Mouse (Mus musculus) heart, adult 8-10 months (tissue): ENCODE results near the gene Agmat. TPM values are rescaled to one million over a fixed set of nuclear protein-coding genes. Genes with fewer than 3 reads are reported as not detected.
A peak's percentile ranks its signal among the peaks of the same experiment; 100 is the strongest.

Source experiments
- DNase-seq: peaks from one replicate; pipeline ENCODE4 v3.0.0; 2022; ENCODE audit warnings: low spot score
- total RNA-seq, 4 experiments: library from RNA; stranded (reverse); gene quantifications; 2 replicates each; pipeline ENCODE4 v1.2.4; 2022

Gene Agmat
- total RNA-seq, 4 experiments from 2014 or later: 0.44 to 0.66 (median 0.63) TPM; not detected in 1

DNA sequence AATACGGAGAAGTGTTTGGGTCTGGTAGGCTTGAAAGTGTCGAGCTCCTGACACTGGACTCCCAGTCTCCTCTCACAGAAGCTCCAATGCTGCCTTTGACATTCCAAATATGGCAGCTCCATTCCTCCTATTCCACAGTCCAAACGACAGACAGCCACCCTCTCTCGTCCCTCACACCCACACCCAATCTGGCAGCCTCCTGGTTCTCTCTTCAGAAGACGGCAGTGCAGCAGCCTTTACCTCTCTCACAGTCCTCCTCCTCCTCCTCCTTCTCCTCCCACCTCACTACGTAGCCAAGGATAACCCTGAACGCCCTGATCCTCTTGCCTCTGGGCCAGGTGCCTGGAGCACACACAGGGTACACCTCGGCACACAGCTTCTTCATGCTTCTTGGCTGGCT, 33.4 kb downstream of the Agmat start:
- DNase-seq: no peak

DNA sequence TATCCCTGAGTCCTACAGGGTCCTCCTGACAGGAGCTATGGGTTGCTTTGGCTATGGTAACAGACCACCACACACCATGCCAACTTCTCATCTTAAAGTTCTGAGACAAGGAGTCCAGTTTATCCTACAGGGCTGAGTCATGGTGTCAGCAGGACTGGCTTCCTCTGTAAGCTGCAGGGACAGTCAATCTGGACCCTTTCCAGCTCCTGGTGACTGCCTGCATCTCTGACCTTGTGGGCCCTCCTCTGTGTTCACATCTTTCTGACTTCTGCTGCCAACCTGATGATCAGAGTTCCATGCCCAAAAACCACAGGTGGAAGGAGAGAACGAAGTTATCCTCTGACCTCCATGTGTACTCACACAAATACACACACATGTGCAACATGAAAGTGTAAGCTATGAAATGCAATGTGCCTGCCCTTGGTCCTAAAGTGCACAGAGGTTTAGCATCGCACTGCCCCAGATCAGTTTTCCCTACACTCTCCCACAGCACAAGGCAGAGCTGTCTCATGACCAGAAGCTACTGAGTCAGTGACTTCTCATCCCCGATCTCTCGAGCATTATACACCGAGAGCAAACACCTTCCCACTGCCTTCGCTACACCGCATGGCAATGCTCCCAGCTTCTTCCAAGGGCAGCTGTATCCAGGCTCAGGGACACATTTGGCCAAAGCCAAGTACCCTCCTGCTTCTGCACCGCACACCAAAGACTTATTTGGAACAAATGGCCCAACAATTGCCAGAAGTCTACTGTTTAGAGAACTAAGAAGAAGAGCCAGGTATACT, 34.9 kb downstream of the Agmat start:
- no peak for DNase-seq

DNA sequence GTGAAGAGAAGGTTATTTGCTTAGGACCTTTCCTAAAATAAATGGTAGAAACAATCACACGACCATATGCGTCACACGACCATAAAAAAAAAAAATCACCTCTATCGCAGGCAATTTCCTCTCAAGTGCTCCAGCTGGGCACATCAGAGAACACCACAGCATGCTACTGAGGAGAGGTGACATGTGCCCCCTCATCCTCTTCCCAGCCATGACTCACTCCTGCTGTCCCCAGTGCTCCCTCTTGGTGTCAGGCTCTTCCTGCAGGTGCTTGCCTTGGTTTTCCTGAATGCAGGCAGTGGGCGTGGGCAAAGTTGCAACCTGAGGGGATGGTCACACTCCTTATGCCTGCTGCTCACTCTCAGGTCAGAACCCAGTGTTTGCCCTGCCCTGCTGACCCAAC, 38.4 kb downstream of the Agmat start:
- no peak for DNase-seq

DNA sequence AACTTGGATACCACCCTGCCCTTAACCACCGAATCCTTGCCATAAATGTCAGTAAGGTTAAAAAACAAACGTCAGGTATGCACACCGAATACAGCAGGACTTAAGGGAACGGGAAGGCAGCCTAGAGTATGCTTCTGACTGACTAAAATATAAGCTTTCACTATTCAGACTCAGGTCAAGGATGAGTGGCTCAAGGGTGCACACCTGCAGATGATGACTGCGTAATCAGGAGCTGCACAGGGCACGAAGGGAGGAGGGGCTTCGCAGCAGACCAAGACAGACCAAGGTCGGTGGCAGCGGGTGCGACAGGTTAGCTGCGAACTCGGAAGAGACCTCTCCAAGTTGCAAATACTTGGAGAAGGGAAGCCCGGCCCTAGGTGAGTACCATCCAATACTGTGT, 39.7 kb downstream of the Agmat start:
- no peak for DNase-seq

DNA sequence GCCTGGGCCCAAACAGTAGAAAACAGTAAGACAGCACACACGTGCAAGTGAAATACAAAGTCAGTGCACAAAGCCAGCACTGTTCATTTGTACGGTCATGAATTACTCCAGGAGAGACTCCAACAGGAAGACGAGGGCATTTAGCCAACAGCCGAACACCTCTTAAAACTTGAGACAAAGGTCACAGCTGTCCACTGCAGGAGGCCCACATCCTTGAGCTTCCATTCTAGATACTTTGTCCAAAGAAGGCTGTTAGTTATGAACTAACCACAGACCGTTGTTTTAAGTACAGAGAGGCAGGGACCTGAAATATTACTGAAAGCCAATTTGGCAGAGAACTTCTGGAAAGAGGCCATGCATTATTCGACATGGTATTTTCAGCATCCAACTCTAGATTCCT, 40.6 kb downstream of the Agmat start:
- no peak for DNase-seq

DNA sequence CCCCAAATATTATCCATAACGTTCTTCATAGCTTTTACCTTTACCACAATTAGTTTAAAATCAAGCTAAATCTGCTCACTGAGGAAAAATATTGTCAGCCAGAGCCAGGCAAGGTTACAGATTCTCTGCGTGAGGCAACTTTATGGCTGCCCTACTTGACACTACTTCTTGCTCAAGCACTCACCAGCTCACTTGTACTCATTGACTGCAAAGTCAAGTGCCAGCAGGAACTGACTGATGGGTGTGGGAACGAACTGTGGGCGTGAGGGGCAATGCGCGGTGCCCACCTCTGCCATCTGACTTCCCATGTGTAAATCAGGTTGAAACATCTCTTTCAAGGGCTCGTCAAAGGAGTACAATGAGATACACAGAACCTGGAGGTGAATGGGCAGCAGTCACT, 41.0 kb downstream of the Agmat start:
- DNase-seq: no peak

DNA sequence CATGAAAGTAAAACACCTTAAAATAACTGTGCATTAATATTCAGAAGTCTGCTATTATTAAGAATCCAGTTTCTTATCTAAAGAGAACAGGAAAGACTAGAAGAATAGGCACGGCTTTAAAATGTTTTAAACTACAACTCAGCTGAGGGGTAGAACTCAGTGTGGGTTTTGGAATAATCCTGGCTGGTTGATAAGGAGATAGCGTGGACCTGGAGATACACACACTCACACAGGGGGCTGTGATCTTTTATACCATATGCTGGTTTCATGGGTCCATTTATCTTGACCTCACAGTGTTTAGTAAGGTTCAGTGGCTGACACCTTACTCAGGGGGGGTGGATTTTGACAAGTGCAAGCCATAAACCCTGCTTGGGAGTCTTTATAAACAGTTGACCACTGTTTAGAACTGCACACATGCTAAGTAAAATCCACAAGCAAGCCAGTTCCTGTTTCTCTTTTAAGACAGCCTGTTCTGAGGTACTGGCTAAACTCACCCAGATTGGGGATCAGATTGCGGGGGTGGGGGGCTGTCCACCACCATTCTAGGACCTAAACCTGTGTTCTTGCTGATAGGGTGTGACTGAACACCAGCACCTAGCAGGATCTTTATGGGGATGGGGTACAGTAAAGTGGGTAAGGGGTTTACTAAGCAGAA, 43.2 kb downstream of the Agmat start:
- no peak for DNase-seq

DNA sequence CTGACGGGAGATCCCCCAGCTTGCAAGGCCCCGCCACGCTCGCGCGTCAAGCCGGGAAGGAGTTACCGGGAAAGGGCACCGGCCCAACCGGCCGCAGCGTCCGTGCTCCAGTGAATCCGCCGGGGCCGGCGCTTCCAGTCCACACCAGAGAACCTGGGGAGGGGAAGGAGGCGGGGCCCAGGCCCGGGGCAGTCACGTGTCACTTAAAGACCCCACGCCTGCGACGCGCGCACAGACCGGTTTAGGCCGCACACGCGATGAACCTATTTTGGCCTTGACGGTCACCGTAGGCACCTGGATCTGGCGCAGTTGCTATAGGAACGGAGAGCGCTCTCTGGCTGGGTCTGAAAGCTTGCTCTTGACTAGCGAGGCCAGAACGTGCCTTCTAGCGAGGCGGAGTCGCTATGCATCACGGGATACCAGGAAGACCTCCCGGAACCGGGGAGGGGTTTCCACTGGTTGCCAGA, 44.1 kb downstream of the Agmat start, which contains the start of gene Dnajc16:
Gene Dnajc16 (minus strand): TSS at position 408 of the 467 bp plus-strand sequence.
- DNase-seq: peak; percentile 99

DNA sequence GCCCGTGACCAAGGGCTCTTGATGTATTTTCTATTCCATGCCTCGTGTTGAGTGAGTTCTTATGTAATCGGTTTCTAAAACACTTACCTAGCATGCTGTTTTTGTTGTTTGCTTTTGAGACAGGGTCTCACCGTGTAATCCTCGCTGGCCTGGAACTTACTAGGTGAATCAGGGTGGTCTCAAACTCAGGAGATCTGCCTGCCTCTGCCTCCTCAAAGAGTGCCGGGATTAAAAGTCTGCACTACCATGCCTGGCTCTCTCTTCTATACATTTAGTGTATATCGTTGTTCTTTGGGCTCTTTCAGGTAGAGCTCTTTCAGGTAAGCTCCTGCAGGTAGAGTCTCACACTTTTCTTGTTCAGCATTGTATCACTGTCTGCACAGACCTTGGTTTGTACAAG, 45.0 kb downstream of the Agmat start:
- no peak for DNase-seq

DNA sequence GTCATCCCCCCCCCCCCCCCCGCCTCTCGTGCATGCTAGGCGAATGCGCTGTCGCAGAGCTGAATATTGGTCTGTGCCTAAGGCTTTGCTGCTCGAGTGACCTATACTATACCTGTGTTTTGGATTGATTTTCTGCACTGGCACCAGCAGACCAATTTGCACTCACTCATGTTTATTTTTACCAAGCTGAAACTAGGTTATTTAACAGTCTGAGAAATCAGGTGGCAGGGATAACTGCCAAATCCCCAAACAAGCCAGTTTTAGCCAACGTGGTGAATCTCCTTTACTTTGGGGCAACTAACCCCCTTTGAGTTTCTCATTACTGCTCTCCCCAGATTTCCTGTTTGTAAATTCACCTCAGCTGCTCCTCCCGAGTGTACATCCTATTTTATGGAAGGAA, 45.5 kb downstream of the Agmat start:
- no peak for DNase-seq

DNA sequence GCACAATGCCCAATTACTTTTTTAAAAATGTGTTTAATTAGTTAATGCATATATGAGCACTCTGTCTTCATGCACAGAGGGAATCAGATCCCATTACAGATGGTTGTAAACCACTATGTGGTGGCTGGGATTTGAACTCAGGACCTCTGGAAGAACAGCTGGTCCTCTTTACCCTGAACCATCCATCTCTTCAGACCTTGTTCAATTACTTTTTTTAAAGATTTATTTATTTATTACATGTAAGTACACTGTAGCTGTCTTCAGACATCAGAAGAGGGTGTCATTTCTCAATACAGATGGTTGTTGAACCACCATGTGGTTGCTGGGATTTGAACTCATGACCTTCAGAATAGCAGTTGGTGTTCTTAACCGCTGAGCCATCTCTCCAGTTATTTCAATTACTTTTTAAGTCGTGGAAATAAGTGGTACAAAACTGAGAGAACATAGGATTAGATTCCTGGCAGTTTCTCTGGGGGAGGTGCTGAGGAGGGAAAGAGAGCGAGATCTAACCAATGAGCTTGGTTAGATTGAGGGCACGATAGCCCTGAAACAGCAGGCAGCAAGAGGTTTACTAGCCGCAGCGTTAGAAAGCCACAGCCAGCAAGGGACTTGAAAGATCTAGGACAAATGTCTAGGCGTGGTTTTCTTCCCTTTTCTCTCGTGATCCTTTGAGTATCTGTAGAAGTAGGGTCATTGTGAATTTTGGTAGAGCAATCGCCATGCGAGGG, 46.2 kb downstream of the Agmat start:
- DNase-seq: no peak

DNA sequence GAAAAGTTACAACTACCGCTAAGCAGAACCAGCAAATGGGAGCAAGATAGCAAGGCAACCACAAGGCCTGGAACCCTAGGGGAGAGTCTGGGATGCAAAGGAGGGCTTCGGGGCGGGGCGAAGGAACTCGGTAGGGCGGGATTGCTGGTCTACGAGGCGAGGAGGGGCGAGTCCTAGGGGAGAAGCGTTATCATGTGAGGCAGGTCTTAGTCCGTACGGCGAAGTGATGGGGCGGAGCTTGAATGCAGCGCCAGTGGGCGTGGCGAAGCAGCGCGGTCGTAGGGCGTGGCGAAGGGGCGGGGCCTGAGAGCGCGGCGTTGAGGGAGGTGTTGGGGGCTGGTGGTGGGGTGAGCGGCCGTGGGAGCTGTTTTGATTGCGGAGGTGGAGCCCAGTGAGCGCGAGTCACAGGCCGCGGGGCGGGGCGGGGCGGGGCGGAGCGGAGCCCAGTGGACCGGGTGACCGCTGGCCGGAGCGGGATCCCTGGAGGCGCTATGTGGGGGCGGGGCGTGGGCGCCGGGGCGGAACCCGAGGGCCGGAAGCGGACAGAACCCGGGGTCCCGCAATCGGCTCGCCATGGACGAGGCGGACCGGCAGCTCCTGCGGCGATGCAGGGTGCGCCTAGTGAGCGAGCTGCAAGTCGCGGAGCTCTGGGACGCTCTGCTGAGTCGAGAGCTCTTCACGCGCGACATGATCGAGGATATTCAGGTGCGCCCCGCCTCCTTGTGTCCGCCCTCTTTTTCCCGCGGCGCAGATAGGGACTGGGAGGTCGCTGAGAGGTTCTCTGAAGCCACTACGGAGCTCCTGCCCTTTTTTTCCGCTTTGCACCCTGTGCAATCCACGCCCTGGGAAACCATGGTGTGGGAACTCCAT, 47.0 kb downstream of the Agmat start, which contains the start of gene Casp9:
Gene Casp9 (plus strand): TSS at position 331 of the 870 bp plus-strand sequence.
- peak; percentile 98 for DNase-seq

DNA sequence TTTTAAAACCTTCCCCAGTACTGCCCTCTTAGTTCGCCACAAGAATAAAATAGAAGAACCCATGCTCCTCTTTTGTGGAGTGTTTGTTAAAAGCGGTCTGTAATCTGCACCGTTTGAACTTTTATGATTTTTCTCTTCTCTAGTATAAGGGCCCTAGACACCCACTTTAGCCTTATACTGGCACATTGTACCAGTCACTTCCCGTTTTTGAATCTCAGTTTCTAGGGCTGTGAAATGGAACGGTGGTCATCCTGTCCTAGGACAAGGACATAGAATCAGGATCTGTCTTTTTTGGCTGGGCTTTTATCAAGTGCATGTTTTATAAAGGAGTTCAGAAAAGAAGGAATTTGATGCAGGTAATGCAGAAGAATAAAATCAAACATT, 47.7 kb downstream of the Agmat start:
- no peak for DNase-seq

DNA sequence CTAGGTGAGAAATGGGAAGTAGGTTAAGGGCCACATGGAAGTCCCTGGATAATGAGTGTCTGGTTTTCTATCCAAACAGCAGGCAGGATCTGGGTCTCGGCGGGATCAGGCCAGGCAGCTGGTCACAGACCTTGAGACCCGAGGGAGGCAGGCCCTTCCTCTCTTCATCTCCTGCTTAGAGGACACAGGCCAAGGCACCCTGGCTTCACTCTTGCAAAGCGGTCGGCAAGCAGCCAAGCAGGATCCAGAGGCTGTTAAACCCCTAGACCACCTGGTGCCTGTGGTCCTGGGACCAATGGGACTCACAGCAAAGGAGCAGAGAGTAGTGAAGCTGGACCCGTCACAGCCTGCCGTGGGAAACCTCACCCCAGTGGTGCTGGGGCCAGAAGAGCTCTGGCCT, 49.9 kb downstream of the Agmat start:
- no peak for DNase-seq

DNA sequence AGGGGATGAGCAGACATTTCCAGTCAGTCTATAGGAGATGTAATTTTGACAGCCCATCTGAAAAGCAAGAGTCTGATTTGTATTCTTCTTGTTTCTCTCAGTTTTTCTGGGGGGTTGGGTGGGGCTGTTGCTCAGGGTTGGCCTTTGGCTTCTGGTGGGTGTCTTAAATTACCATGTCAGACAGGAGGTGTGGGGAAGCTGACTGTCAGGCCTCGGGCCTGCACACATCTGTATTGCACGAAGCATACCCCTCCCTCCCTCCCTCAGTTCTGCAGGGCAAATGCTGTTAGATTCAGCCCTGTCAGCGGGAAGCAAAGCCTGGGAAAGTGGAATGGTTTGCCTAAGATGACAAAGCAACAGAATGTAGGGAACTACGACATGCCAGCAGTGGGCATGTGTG, 50.5 kb downstream of the Agmat start:
- no peak for DNase-seq

DNA sequence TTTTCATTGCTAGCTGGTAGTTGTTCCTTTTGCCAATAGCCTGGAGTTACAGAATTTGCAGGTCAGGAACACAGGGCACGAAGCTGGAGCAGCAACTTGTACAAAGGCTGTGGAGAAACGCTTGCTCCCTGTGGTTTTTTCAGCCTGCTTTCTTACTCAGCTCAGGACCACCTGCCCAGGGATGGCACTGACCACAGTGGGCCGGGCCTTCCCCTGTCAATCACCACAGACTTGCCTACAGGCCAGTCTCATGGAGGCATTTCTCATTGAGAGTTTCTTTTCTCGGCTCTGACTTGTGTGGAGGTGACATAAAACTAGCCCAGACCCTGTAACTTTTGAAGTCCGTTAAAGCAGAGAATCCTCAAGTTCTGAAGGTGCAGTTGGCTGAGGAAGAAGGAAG, 51.1 kb downstream of the Agmat start:
- no peak for DNase-seq

DNA sequence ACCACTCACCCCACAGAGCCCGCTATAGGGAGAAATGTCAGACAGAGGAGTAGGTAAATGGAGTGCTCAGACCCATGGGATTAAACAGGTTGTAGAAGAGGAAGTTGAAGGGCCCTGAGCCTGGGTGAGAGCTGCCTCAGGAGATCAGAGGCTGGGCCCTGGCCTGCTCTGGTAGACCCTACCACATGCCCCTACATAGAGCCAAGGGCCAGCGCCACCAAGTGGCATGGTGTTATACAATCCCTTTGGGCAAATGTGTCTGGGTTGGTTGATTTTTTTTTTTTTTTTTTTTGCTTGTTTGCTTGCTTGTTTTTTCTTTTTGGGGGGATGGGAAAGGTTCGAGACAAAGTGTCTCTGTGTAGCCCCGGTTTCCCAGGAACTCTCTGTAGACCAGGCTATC, 57.6 kb downstream of the Agmat start:
- no peak for DNase-seq

DNA sequence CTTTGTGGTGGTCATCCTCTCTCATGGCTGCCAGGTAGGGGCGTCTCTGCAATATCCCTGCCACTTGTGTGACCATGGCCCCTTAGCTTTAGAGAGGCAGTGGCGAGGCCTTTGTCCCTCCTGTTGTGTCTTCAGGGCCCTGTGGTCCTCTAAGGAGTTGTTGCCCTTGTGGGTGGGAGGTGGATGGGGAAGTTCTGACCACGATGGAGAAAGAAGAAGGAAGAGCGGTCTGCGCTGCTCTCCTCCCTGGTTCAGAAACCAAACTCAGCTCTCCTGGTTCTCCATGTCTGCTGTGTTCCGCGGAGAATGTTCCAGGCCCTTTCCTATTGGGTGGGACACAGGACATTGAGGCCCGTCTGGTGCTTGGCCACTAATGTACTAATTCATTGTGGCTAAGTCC, 59.4 kb downstream of the Agmat start:
- no peak for DNase-seq
